In genomic region chr11:77966037-77966391, GRCm38 (mm10) we compare ENCODE assay signal across 12 mouse cellular contexts. TPM values are rescaled to one million over a fixed set of nuclear protein-coding genes. Genes with fewer than 3 reads are reported as not detected.
DNase-seq lines count a peak whose midpoint lies in the region; ATAC-seq and TF ChIP-seq lines count a peak whose summit lies in the region.
"Had no signal": no experiment of that assay in that cellular context is flagged by ENCODE, and none has a peak within 500 bp of the region (broad histone marks: within the 10 kb centered on the region; RNA-seq: fewer than 3 reads in every experiment).

No protein-coding gene starts in this region.

- H3K4me2 ChIP-seq in forebrain, embryonic 12.5 days = peak overlapping the region; percentile 42
- H3K4me2 ChIP-seq in hindbrain, embryonic 14.5 days (replicated peaks) = no peak overlapping the region
- no peak overlapping the region for H3K4me2 ChIP-seq in neural tube, embryonic 14.5 days (ENCODE audit: low read depth, low read length)
- H3K4me2 ChIP-seq: limb, embryonic 15.5 days; lung, embryonic 14.5 days had no signal

- H3K27me3 ChIP-seq in forebrain, embryonic 12.5 days = peaks cover 52% of the 10 kb centered on the region
- peaks cover 15% of the 10 kb centered on the region for H3K27me3 ChIP-seq in hindbrain, embryonic 14.5 days (ENCODE audit: control insufficient read depth, insufficient read depth, low read length)
- H3K27me3 ChIP-seq in neural tube, embryonic 14.5 days (ENCODE audit: control insufficient read depth, insufficient read depth, low read length) = peaks cover 3% of the 10 kb centered on the region; the same call in 1 of the 2 replicates

- peak; percentile 5; the same call in 1 of the 2 replicates for ATAC-seq in forebrain, embryonic 12.5 days (ENCODE audit: low FRiP score)
- ATAC-seq in hindbrain, embryonic 14.5 days (ENCODE audit: low FRiP score) = no peak
- no peak for ATAC-seq in neural tube, embryonic 14.5 days (ENCODE audit: low read depth)
- ATAC-seq: activated CD4-positive, CD25-positive, alpha-beta regulatory T cell, adult 4 months had no signal

- H3K9me3 ChIP-seq in forebrain, embryonic 12.5 days = no peaks in the 10 kb centered on the region
- H3K9me3 ChIP-seq in hindbrain, embryonic 14.5 days (ENCODE audit: control insufficient read depth, low read length) = no peaks in the 10 kb centered on the region
- H3K9me3 ChIP-seq in neural tube, embryonic 14.5 days (ENCODE audit: control insufficient read depth, low read length) = no peaks in the 10 kb centered on the region
- H3K9me3 ChIP-seq: limb, embryonic 15.5 days had no signal

- H3K4me3 ChIP-seq in left cerebral cortex, adult 2 months = no peak overlapping the region
- no peak overlapping the region for H3K4me3 ChIP-seq in forebrain, embryonic 12.5 days (replicated peaks)
- H3K4me3 ChIP-seq in hindbrain, embryonic 14.5 days (replicated peaks; ENCODE audit: low read length) = no peak overlapping the region
- no peak overlapping the region for H3K4me3 ChIP-seq in neural tube, embryonic 14.5 days (ENCODE audit: low read depth, low read length)
- H3K4me3 ChIP-seq: limb, embryonic 15.5 days had no signal

- H3K27ac ChIP-seq in left cerebral cortex, adult 2 months = peak overlapping the region; percentile 87
- peak overlapping the region; percentile 93 for H3K27ac ChIP-seq in forebrain, embryonic 12.5 days
- peak overlapping the region; percentile 84; the same call in 1 of the 2 replicates for H3K27ac ChIP-seq in hindbrain, embryonic 14.5 days
- peak overlapping the region; percentile 31; the same call in 1 of the 2 replicates for H3K27ac ChIP-seq in neural tube, embryonic 14.5 days (ENCODE audit: low read depth, low read length)
- H3K27ac ChIP-seq: limb, embryonic 15.5 days had no signal

- TF ChIP-seq CTCF in left cerebral cortex, adult 2 months (IDR thresholded peaks at IDR 0.05) = no peak

- no peak overlapping the region for H3K9ac ChIP-seq in forebrain, embryonic 12.5 days
- peak overlapping the region; percentile 45; the same call in 1 of the 2 replicates for H3K9ac ChIP-seq in hindbrain, embryonic 14.5 days
- H3K9ac ChIP-seq in neural tube, embryonic 14.5 days (replicated peaks; ENCODE audit: low read depth, low read length) = no peak overlapping the region
- H3K9ac ChIP-seq: limb, embryonic 15.5 days; lung, embryonic 14.5 days had no signal

- WGBS in forebrain, embryonic 12.5 days = 43% methylated on average over 5 of the region's 5 CpGs
- WGBS in hindbrain, embryonic 14.5 days = 39% methylated on average over 5 of the region's 5 CpGs
- 45% methylated on average over 5 of the region's 5 CpGs for WGBS in neural tube, embryonic 14.5 days

- DNase-seq in left cerebral cortex, adult 2 months (ENCODE audit: extremely low spot score in 1 of 2, low spot score in 2 of 2) = no peak
- DNase-seq in left cerebral cortex, postnatal 36 days (ENCODE audit: low spot score in 2 of 2) = no peak
- no peak for DNase-seq in hindbrain, embryonic 14.5 days (ENCODE audit: low spot score)
- DNase-seq in gastrocnemius, postnatal 25 days = no peak
- DNase-seq in thymus, postnatal 4 days = no peak
- DNase-seq: thymus, adult 18-20 months had no signal

- intact Hi-C loops in left cerebral cortex, adult 2 months (cut with DNase I) = loop anchor here (10.0 kb wide), 1 partner anchor 231 kb away; no protein-coding TSS in a partner anchor
- intact Hi-C loops in left cerebral cortex, postnatal 36 days (cut with DNase I) = loop anchor here (1.0 kb wide), 1 partner anchor 139 kb away; no protein-coding TSS in a partner anchor

- H3K4me1 ChIP-seq in forebrain, embryonic 12.5 days = peaks cover 30% of the 10 kb centered on the region
- H3K4me1 ChIP-seq in hindbrain, embryonic 14.5 days (replicated peaks; ENCODE audit: control insufficient read depth, insufficient read depth, low read length) = peaks cover 26% of the 10 kb centered on the region
- H3K4me1 ChIP-seq in neural tube, embryonic 14.5 days (ENCODE audit: control insufficient read depth, insufficient read depth, low read length) = peaks cover 18% of the 10 kb centered on the region

- H3K36me3 ChIP-seq in forebrain, embryonic 12.5 days (replicated peaks) = 0 out of 2 replicates have a peak, but pooled peaks cover 11% of the 10 kb centered on the region
- peaks cover 21% of the 10 kb centered on the region for H3K36me3 ChIP-seq in hindbrain, embryonic 14.5 days (replicated peaks; ENCODE audit: control insufficient read depth, insufficient read depth)
- H3K36me3 ChIP-seq in neural tube, embryonic 14.5 days (ENCODE audit: control insufficient read depth, insufficient read depth, low read length) = no peaks in the 10 kb centered on the region
- H3K36me3 ChIP-seq: limb, embryonic 15.5 days had no signal

RNA-seq across cellular contexts. Expression of gene Phf12, which starts 16.5 kb away (rescaled TPM):
- total RNA-seq in left cerebral cortex, adult 2 months (2021) = 10 to 100 TPM; 58.9 to 59.2 TPM
- total RNA-seq in left cerebral cortex, postnatal 36 days (2021) = 10 to 100 TPM; 51.7 to 63.6 TPM
- 29.1 and 29.6 TPM in 2 replicates for polyA plus RNA-seq in forebrain, embryonic 12.5 days (2016; fragmentation: Nextera tagmentation; extraction: Ambion mirVana)
- 14.2 and 15.4 TPM in 2 replicates for polyA plus RNA-seq in hindbrain, embryonic 14.5 days (2014; fragmentation: Nextera tagmentation; extraction: Ambion mirVana)
- polyA plus RNA-seq in neural tube, embryonic 14.5 days (2014; fragmentation: Nextera tagmentation; extraction: Ambion mirVana) = 16.3 and 19.0 TPM in 2 replicates
- 10 to 100 TPM; 14.2 to 18.2 TPM for total RNA-seq in gastrocnemius, postnatal 25 days (2021)

RNA-seq across cellular contexts. Expression of gene Sez6, which starts 35.4 kb away (rescaled TPM):
- total RNA-seq in left cerebral cortex, adult 2 months (2021) = 100 to 1,000 TPM; 127 to 157 TPM
- 100 to 1,000 TPM; 150 to 165 TPM for total RNA-seq in left cerebral cortex, postnatal 36 days (2021)
- polyA plus RNA-seq in forebrain, embryonic 12.5 days (2016; fragmentation: Nextera tagmentation; extraction: Ambion mirVana) = 54.0 and 62.2 TPM in 2 replicates
- 110 TPM in 2 replicates for polyA plus RNA-seq in hindbrain, embryonic 14.5 days (2014; fragmentation: Nextera tagmentation; extraction: Ambion mirVana)
- polyA plus RNA-seq in neural tube, embryonic 14.5 days (2014; fragmentation: Nextera tagmentation; extraction: Ambion mirVana) = 121 and 145 TPM in 2 replicates
- total RNA-seq in gastrocnemius, postnatal 25 days (2021) = under 1 TPM in 1 of 2 experiments, not detected in 1; 0.16 TPM
- total RNA-seq: megakaryocyte progenitor cell, adult 5-6 weeks had no signal

Comparison
In these comparisons a context has a peak if more than half of its experiments do, and no peak if none do; other contexts are left out.
1. H3K27ac ChIP-seq: peak in every context shown above with its lines; median percentile 93 in forebrain, embryonic 12.5 days; 87 in left cerebral cortex, adult 2 months; 84 in hindbrain, embryonic 14.5 days; 31 in neural tube, embryonic 14.5 days.
2. RNA of gene Sez6, which starts 35.4 kb away (total RNA-seq): 150 to 165 TPM in left cerebral cortex, postnatal 36 days and 127 to 157 TPM in left cerebral cortex, adult 2 months; 0.16 TPM in gastrocnemius, postnatal 25 days; every median in the first group is over 100 times any median in the second.